Mouse (Mus musculus) kidney, adult 2 months (tissue): ENCODE results near the gene Notch4.

Experiments used
- CTCF ChIP-seq: fragments of 200-500 bp; conservative IDR thresholded peaks from 2 replicates; pipeline ENCODE4 v1.5.1; 2011; ENCODE audit warnings: low read depth, mild to moderate bottlenecking, control low read depth, low read length, moderate library complexity, mixed read lengths; ENCODE audit not compliant: insufficient read depth, insufficient read length
- POLR2A ChIP-seq: fragments of 200-500 bp; IDR thresholded peaks from one replicate; pipeline ENCODE4 v1.6.1; 2011; ENCODE audit warnings: low read depth, low read length, control low read depth

DNA sequence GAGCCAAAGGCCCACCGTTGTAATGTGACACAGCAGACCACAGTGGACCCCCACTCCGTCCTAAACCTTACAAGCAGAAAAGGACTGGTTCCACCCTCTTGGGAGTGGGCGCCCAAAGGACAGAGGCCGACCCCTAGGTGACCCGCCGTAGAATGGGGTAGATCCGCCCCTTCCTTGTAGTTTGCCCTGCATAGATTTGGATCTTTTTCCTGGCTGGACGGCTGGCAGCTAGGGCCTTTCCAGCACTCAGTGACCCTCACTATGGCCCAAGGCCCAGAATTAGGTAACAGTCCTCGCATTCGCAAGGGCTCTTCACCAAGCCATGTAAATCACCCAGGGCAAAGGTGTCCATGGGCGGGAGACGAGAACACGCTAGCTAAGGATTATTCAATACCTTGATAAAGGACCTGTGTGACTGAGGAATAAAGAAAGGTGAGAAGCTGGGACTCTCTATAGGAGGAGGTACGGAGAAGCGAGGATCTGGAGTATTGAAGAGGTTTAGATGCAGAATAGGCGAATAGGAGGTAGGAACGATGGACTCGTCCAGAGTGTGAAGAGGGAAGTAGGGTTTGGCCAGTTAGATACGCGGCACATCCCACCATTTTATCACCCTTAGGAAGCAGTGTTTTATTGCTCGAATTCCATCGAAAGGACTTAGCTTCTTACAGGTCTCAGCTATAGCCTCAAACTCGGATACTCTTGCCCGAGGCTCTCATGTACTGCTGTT is 40.6 kb downstream of the Notch4 start:
- TF ChIP-seq CTCF, result no peak
- TF ChIP-seq POLR2A, result no peak
